Mouse (Mus musculus) intestine, postnatal 0 days (tissue): ENCODE measurements around the gene Mrps33. TPM values are rescaled to one million over a fixed set of nuclear protein-coding genes. Genes with fewer than 3 reads are reported as not detected.
A peak's percentile ranks its signal among the peaks of the same experiment; 100 is the strongest.

Experiments used
- ATAC-seq: fragments of 200-750 bp; cut with Nextera tagmentation; 2 replicates; pipeline ENCODE4 v1.8.0; 2017; ENCODE audit warnings: mild to moderate bottlenecking, moderate TSS enrichment, moderate library complexity
- H3K27ac ChIP-seq: fragments of 300-500 bp; sonication (generic); 2 replicates; pipeline ENCODE4 v1.5.1; 2014; ENCODE audit warnings: mild to moderate bottlenecking, low read depth, low read length, moderate library complexity
- H3K27me3 ChIP-seq: fragments of 300-500 bp; sonication (generic); replicated peaks from 2 replicates; pipeline ENCODE4 v1.6.1; 2014; ENCODE audit warnings: low read length, mixed read lengths; ENCODE audit not compliant: control insufficient read depth, insufficient read depth
- H3K36me3 ChIP-seq: fragments of 300-500 bp; sonication (generic); 2 replicates; pipeline ENCODE4 v1.6.1; 2014; ENCODE audit warnings: mild to moderate bottlenecking, moderate library complexity; ENCODE audit not compliant: control insufficient read depth, insufficient read depth
- H3K4me1 ChIP-seq: fragments of 300-500 bp; sonication (generic); replicated peaks from 2 replicates; pipeline ENCODE4 v1.6.1; 2014; ENCODE audit warnings: antibody characterized with exemption, low read length, mixed read lengths; ENCODE audit not compliant: control insufficient read depth, insufficient read depth
- H3K4me2 ChIP-seq: fragments of 300-500 bp; sonication (generic); replicated peaks from 2 replicates; pipeline ENCODE4 v1.6.1; 2014; ENCODE audit warnings: low read depth, mild to moderate bottlenecking, moderate library complexity
- H3K4me3 ChIP-seq: fragments of 300-500 bp; sonication (generic); 2 replicates; pipeline ENCODE4 v1.5.1; 2014; ENCODE audit warnings: low read depth, low read length
- H3K9ac ChIP-seq: fragments of 300-500 bp; sonication (generic); 2 replicates; pipeline ENCODE4 v1.6.1; 2014; ENCODE audit warnings: mild to moderate bottlenecking, low read depth, low read length
- H3K9me3 ChIP-seq: fragments of 300-500 bp; sonication (generic); 2 replicates; pipeline ENCODE4 v1.6.1; 2016; ENCODE audit warnings: mixed run types; ENCODE audit not compliant: control insufficient read depth
- CTCF ChIP-seq: sonication (generic); IDR thresholded peaks from 2 replicates; pipeline ENCODE4 v1.5.1; 2016; ENCODE audit warnings: low read depth, mild to moderate bottlenecking, control low read depth, antibody characterized with exemption, moderate library complexity
- WGBS: fragments of 180-500 bp; shearing (Covaris S2); extraction: QIAGEN DNeasy Blood & Tissue Kit; methylation state at CpG from one replicate; pipeline ENCODE4 v1.1.7; 2014; 5-methylcytosine and 5-hydroxymethylcytosine counted together
- polyA plus RNA-seq: library from polyadenylated mRNA; unstranded; fragments of >200 nt; fragmentation: Nextera tagmentation; extraction: Ambion mirVana; gene quantifications from 2 replicates; pipeline ENCODE4 v1.2.1, GENCODE M21; 2015

Mrps33 gene
- polyA plus RNA-seq, 1 experiment from 2014 or later: 209 TPM

DNA sequence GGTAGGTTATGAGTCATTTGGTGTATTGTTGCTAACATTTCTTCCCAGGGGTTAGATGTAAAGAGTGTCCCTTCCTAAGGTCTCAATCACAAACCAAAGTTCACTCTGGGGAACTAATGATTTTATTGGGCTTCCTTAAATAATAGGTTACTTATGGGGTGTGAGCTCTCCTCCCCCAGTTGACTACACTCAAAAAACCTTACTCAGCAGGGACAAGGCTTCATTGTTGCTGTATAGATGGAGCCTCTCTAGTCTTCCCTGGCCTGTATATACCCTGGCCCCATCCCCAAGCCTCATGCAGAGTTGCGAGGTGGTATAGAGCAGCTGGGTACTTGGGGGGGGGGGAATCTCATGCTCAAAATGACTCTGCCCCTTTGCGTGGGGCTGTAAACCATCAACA is 53.6 kb downstream of the Mrps33 start:
- Histone ChIP-seq H3K27me3 (no peaks in the 10 kb centered on the region), H3K4me3 (no peak overlapping the region), H3K9ac (no peak overlapping the region), H3K27ac (no peak overlapping the region), H3K4me1 (no peaks in the 10 kb centered on the region), H3K4me2 (no peak overlapping the region), H3K36me3 (no peaks in the 10 kb centered on the region), H3K9me3 (no peaks in the 10 kb centered on the region)
- WGBS: 83% methylated on average over 2 of the region's 2 CpGs
- peak; percentile 68 for ATAC-seq
- no peak for TF ChIP-seq CTCF

Other genes starting within 250 kb of the Mrps33 start
- 18.0 and 19.4 TPM in 2 replicates for gene Adck2, start 237.1 kb downstream of the Mrps33 start, polyA plus RNA-seq
- gene Gm42420, start 225.2 kb downstream of the Mrps33 start, polyA plus RNA-seq: 0.60 and 2.0 TPM in 2 replicates
- 483 and 498 TPM in 2 replicates for gene Ndufb2, start 218.4 kb downstream of the Mrps33 start, polyA plus RNA-seq
- 4.3 and 4.9 TPM in 2 replicates for gene Braf, start 85.5 kb downstream of the Mrps33 start, polyA plus RNA-seq
- gene Tmem178b, start 62.3 kb upstream of the Mrps33 start, polyA plus RNA-seq: 0.60 and 0.82 TPM in 2 replicates